Mouse (Mus musculus) kidney, embryonic 16.5 days (tissue): ENCODE measurements around the gene Zfp819. TPM values are rescaled to one million over a fixed set of nuclear protein-coding genes. Genes with fewer than 3 reads are reported as not detected.

Experiments
- polyA plus RNA-seq: library from polyadenylated mRNA; unstranded; fragments of >200 nt; fragmentation: Nextera tagmentation; extraction: Ambion mirVana; gene quantifications from 2 replicates; pipeline ENCODE4 v1.2.1, GENCODE M21; 2015

The Zfp819 gene
- polyA plus RNA-seq, 1 experiment from 2014 or later = 0.24 TPM

Other genes with a start within 250 kb of the Zfp819 start
- 1.6 and 2.4 TPM in 2 replicates for gene Siglecg, start 199.0 kb upstream of the Zfp819 start, polyA plus RNA-seq
- not detected in 2 replicates for gene Lim2, start 179.5 kb upstream of the Zfp819 start, polyA plus RNA-seq
- gene Nkg7, start 170.1 kb upstream of the Zfp819 start, polyA plus RNA-seq = 0.92 TPM in 1 of 2 replicates, not detected in the other
- not detected in 2 replicates for gene Cldnd2, start 166.4 kb upstream of the Zfp819 start, polyA plus RNA-seq
- gene Etfb, start 163.1 kb upstream of the Zfp819 start, polyA plus RNA-seq = 383 and 436 TPM in 2 replicates
- gene Gm45233, start 163.0 kb upstream of the Zfp819 start, polyA plus RNA-seq = 1.2 TPM in 1 of 2 replicates, not detected in the other
- gene Vsig10l, start 144.0 kb upstream of the Zfp819 start, polyA plus RNA-seq = 4.6 and 5.5 TPM in 2 replicates
- 0.37 and 0.59 TPM in 2 replicates for gene Iglon5, start 117.1 kb upstream of the Zfp819 start, polyA plus RNA-seq
- not detected in 2 replicates for gene 4931406B18Rik, start 101.2 kb upstream of the Zfp819 start, polyA plus RNA-seq
- 0.49 and 0.81 TPM in 2 replicates for gene Cd33, start 62.7 kb upstream of the Zfp819 start, polyA plus RNA-seq
- 3.7 and 3.8 TPM in 2 replicates for gene Zfp658, start 44.9 kb upstream of the Zfp819 start, polyA plus RNA-seq
- 13.8 and 14.1 TPM in 2 replicates for gene Zfp719, start 27.6 kb upstream of the Zfp819 start, polyA plus RNA-seq
- gene Ceacam18, start 27.5 kb downstream of the Zfp819 start, polyA plus RNA-seq = not detected in 2 replicates
- 0.64 and 1.3 TPM in 2 replicates for gene Siglece, start 53.0 kb downstream of the Zfp819 start, polyA plus RNA-seq
- 15.7 and 19.7 TPM in 2 replicates for gene Ctu1, start 64.8 kb downstream of the Zfp819 start, polyA plus RNA-seq
- not detected in 2 replicates for gene Klk14, start 83.2 kb downstream of the Zfp819 start, polyA plus RNA-seq
- gene Klk13, start 105.4 kb downstream of the Zfp819 start, polyA plus RNA-seq = 0.29 and 0.58 TPM in 2 replicates
- gene Klk12, start 161.7 kb downstream of the Zfp819 start, polyA plus RNA-seq = not detected in 2 replicates
- not detected in 2 replicates for gene Klk11, start 167.4 kb downstream of the Zfp819 start, polyA plus RNA-seq
- gene Klk10, start 173.9 kb downstream of the Zfp819 start, polyA plus RNA-seq = 0.54 and 0.71 TPM in 2 replicates
- gene Klk9, start 184.7 kb downstream of the Zfp819 start, polyA plus RNA-seq = 0.23 TPM in 1 of 2 replicates, not detected in the other
- gene Klk8, start 190.4 kb downstream of the Zfp819 start, polyA plus RNA-seq = 31.2 and 34.4 TPM in 2 replicates
- 0.07 and 0.12 TPM in 2 replicates for gene Klk7, start 204.1 kb downstream of the Zfp819 start, polyA plus RNA-seq
- 0.15 TPM in 1 of 2 replicates, not detected in the other for gene Klk6, start 217.3 kb downstream of the Zfp819 start, polyA plus RNA-seq
- gene Klk5, start 234.8 kb downstream of the Zfp819 start, polyA plus RNA-seq = not detected in 2 replicates